ENCODE assay signal across 11 mouse cellular contexts in genomic region chr14:76474165-76474564, GRCm38 (mm10). TPM values are rescaled to one million over a fixed set of nuclear protein-coding genes. Genes with fewer than 3 reads are reported as not detected.
DNase-seq lines count a peak whose midpoint lies in the region; ATAC-seq and TF ChIP-seq lines count a peak whose summit lies in the region.
"Had no signal": no experiment of that assay in that cellular context is flagged by ENCODE, and none has a peak within 500 bp of the region (broad histone marks: within the 10 kb centered on the region; RNA-seq: fewer than 3 reads in every experiment).

No protein-coding gene starts in this region.

- no peak for ATAC-seq in liver, embryonic 14.5 days (ENCODE audit: insufficient read depth)
- no peak for ATAC-seq in liver, embryonic 12.5 days
- ATAC-seq in forebrain, embryonic 16.5 days = no peak

- H3K9ac ChIP-seq in liver, embryonic 14.5 days (replicated peaks) = no peak overlapping the region
- H3K9ac ChIP-seq in liver, embryonic 12.5 days = no peak overlapping the region
- no peak overlapping the region for H3K9ac ChIP-seq in forebrain, embryonic 16.5 days (replicated peaks; ENCODE audit: low read depth, low read length)
- H3K9ac ChIP-seq: hindbrain, embryonic 13.5 days; limb, embryonic 15.5 days had no signal

- H3K36me3 ChIP-seq in liver, embryonic 14.5 days (replicated peaks; ENCODE audit: control insufficient read depth, insufficient read depth, low read depth) = no peaks in the 10 kb centered on the region
- no peaks in the 10 kb centered on the region for H3K36me3 ChIP-seq in liver, embryonic 12.5 days
- H3K36me3 ChIP-seq in forebrain, embryonic 16.5 days (ENCODE audit: control insufficient read depth, insufficient read depth) = no peaks in the 10 kb centered on the region
- H3K36me3 ChIP-seq: limb, embryonic 15.5 days had no signal

- 32% methylated on average over 1 of the region's 1 CpGs for WGBS in liver, embryonic 14.5 days (ENCODE audit: insufficient replicate concordance)
- WGBS in liver, embryonic 12.5 days (ENCODE audit: insufficient replicate concordance) = 30% methylated on average over 1 of the region's 1 CpGs
- WGBS in forebrain, embryonic 16.5 days = 73% methylated on average over 1 of the region's 1 CpGs

- no peak overlapping the region for H3K27ac ChIP-seq in liver, embryonic 14.5 days
- H3K27ac ChIP-seq in liver, embryonic 12.5 days = no peak overlapping the region
- no peak overlapping the region for H3K27ac ChIP-seq in forebrain, embryonic 16.5 days (ENCODE audit: low read length)
- H3K27ac ChIP-seq: hindbrain, embryonic 13.5 days; limb, embryonic 15.5 days had no signal

- no peaks in the 10 kb centered on the region for H3K9me3 ChIP-seq in liver, embryonic 14.5 days (ENCODE audit: control insufficient read depth, low read length)
- no peaks in the 10 kb centered on the region for H3K9me3 ChIP-seq in liver, embryonic 12.5 days (replicated peaks)
- no peaks in the 10 kb centered on the region for H3K9me3 ChIP-seq in forebrain, embryonic 16.5 days (ENCODE audit: control insufficient read depth, low read length)
- H3K9me3 ChIP-seq: hindbrain, embryonic 13.5 days; limb, embryonic 15.5 days had no signal

- DNase-seq in embryo, embryonic 10.5 days (ENCODE audit: low spot score) = peak; percentile 41
- no peak for DNase-seq in embryo, embryonic 10 days (ENCODE audit: low spot score)
- DNase-seq in liver, embryonic 14.5 days (ENCODE audit: low read depth in 3 of 3, low spot score in 3 of 3) = peak in 1 of 3 experiments; percentile 17
- peak; percentile 60 for DNase-seq in ES-CJ7 (ENCODE audit: low read depth, low spot score)
- peak; percentile 66 for DNase-seq in induced T-regulatory cell, adult 2 months (ENCODE audit: low read depth)
- DNase-seq in right cerebral cortex, postnatal 4 days = no peak
- DNase-seq: heart, adult 11 months had no signal

- H3K4me2 ChIP-seq in liver, embryonic 14.5 days (ENCODE audit: low read depth) = no peak overlapping the region
- H3K4me2 ChIP-seq in liver, embryonic 12.5 days = no peak overlapping the region
- no peak overlapping the region for H3K4me2 ChIP-seq in forebrain, embryonic 16.5 days (ENCODE audit: low read length)
- H3K4me2 ChIP-seq: hindbrain, embryonic 13.5 days; limb, embryonic 15.5 days had no signal

- no peaks in the 10 kb centered on the region for H3K27me3 ChIP-seq in liver, embryonic 14.5 days (ENCODE audit: control insufficient read depth, insufficient read depth, low read length)
- no peaks in the 10 kb centered on the region for H3K27me3 ChIP-seq in liver, embryonic 12.5 days (replicated peaks)
- no peaks in the 10 kb centered on the region for H3K27me3 ChIP-seq in forebrain, embryonic 16.5 days (replicated peaks; ENCODE audit: control insufficient read depth, insufficient read depth, low read length)
- H3K27me3 ChIP-seq: hindbrain, embryonic 13.5 days; limb, embryonic 15.5 days had no signal

- TF ChIP-seq CTCF in liver, embryonic 14.5 days (IDR thresholded peaks at IDR 0.05; ENCODE audit: low read depth) = peak; percentile 49; the same call in 1 of the 2 replicates

- H3K4me3 ChIP-seq in liver, embryonic 14.5 days (ENCODE audit: insufficient read depth in 1 of 2, low read depth in 2 of 2, low read length in 2 of 2) = no peak overlapping the region
- no peak overlapping the region for H3K4me3 ChIP-seq in liver, embryonic 12.5 days
- H3K4me3 ChIP-seq in forebrain, embryonic 16.5 days (replicated peaks; ENCODE audit: low read length) = no peak overlapping the region
- H3K4me3 ChIP-seq: hindbrain, embryonic 13.5 days; limb, embryonic 15.5 days had no signal

- TF ChIP-seq EP300 in liver, embryonic 14.5 days (IDR thresholded peaks at IDR 0.05; ENCODE audit: low read depth) = no peak

- H3K4me1 ChIP-seq in liver, embryonic 14.5 days (replicated peaks; ENCODE audit: control insufficient read depth in 2 of 2, insufficient read depth in 2 of 2, low read length in 1 of 2) = peaks cover 0 to 3% of the 10 kb centered on the region in 2 experiments; a peak in 2 of 4 replicates
- peaks cover 21% of the 10 kb centered on the region for H3K4me1 ChIP-seq in liver, embryonic 12.5 days
- no peaks in the 10 kb centered on the region for H3K4me1 ChIP-seq in forebrain, embryonic 16.5 days (replicated peaks; ENCODE audit: control insufficient read depth, insufficient read depth, low read length)

RNA-seq across cellular contexts. Expression of gene Tsc22d1, which starts 59.4 kb away (rescaled TPM):
- polyA plus RNA-seq in liver, embryonic 14.5 days (2012; rRNA removed) = 48.0 and 61.3 TPM in 2 replicates
- 115 and 129 TPM in 2 replicates for polyA plus RNA-seq in liver, embryonic 14.5 days (2014; fragmentation: Nextera tagmentation; extraction: Ambion mirVana)
- 133 and 145 TPM in 2 replicates for polyA plus RNA-seq in liver, embryonic 12.5 days (2016; fragmentation: Nextera tagmentation; extraction: Ambion mirVana)
- polyA plus RNA-seq in forebrain, embryonic 16.5 days (2015; fragmentation: Nextera tagmentation; extraction: Ambion mirVana) = 749 and 886 TPM in 2 replicates

Comparison
In these comparisons a context has a peak if more than half of its experiments do, and no peak if none do; other contexts are left out.
1. DNase-seq: peak in embryo, embryonic 10.5 days (single experiment), ES-CJ7 (single experiment) and induced T-regulatory cell, adult 2 months (single experiment); none in embryo, embryonic 10 days (single experiment) and right cerebral cortex, postnatal 4 days (single experiment).